Mouse (Mus musculus): ENCODE data around the gene Dnmt3a.

DNA sequence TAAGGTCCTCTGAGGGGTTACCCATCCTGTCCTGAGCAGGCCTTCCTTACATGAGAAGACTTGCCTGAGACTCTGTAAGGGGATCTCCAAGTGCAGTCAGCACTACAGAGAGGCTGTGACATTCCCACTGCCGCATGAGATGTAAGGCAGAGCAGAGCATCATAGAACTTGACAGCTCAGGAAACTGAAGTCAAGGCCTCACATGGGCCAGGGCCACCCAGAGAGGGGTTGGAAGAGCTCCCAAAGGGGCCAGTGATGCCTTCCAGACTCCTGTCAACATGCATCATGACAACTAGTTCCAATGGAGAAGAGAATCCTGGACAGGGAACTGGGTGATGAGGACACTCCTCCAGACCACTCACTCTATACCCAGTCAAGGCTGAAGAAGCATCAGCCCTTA lies 18.3 kb upstream of the Dnmt3a start:
- TF ChIP-seq ZC3H11A (IDR thresholded peaks at IDR 0.05; ENCODE audit: low read depth, low read length) (no peak), CTCF (conservative IDR thresholded peaks at IDR 0.05 in 1 of 2, IDR thresholded peaks at IDR 0.05 in 1 of 2; ENCODE audit: low read depth in 2 of 2, low read length in 2 of 2) (no peak), EP300 (IDR thresholded peaks at IDR 0.05; ENCODE audit: low read length) (no peak), CHD2 (IDR thresholded peaks at IDR 0.05; ENCODE audit: low read length) (no peak), JUND (conservative IDR thresholded peaks at IDR 0.05; ENCODE audit: low read depth, low read length) (no peak)

All from CH12.LX (cell line).